Mouse (Mus musculus) bone marrow macrophage, adult 2 months (primary cell): ENCODE data around the gene Gm17409.

Source experiments
- CTCF ChIP-seq: IDR thresholded peaks from 2 replicates; pipeline ENCODE4 v1.5.1; 2012; ENCODE audit warnings: low read depth, mild to moderate bottlenecking, low read length, moderate library complexity
- POLR2A ChIP-seq: IDR thresholded peaks from 2 replicates; pipeline ENCODE4 v1.6.1; 2012; ENCODE audit warnings: mild to moderate bottlenecking, low read depth, low read length, borderline replicate concordance

DNA sequence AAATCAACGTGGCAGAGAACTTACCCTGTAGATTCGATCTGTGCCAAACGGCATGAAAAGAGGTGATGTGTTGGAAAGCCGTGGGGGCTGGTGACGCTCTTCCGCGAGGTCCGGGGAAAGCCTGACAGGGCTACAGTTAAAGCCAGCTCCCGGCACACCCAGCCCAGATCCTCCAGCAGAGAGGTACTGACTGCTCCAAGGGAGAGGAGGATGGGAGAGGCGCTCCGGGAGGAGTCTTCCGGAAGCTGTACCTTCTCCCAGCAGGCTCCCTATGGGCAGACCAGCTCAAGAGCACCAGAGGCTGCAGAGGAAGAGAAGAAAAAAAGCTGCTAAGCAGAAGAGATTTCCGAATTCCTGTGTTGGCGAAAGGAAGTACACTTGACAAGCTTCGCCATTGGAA, 46.1 kb downstream of the Gm17409 start:
- TF ChIP-seq POLR2A (no peak), CTCF (no peak)
